Mouse (Mus musculus) bone marrow, adult 2 months (tissue): ENCODE measurements around the gene Cradd.

Experiments
- CTCF ChIP-seq: fragments of 200-500 bp; IDR thresholded peaks from 2 replicates; pipeline ENCODE4 v1.5.1; 2011; ENCODE audit warnings: low read length, control low read depth; ENCODE audit not compliant: control insufficient read depth, insufficient read depth
- POLR2A ChIP-seq: fragments of 200-500 bp; IDR thresholded peaks from 2 replicates; pipeline ENCODE4 v1.6.1; 2011; ENCODE audit warnings: low read depth, mild to moderate bottlenecking, control low read depth, low read length, borderline replicate concordance; ENCODE audit not compliant: control insufficient read depth

DNA sequence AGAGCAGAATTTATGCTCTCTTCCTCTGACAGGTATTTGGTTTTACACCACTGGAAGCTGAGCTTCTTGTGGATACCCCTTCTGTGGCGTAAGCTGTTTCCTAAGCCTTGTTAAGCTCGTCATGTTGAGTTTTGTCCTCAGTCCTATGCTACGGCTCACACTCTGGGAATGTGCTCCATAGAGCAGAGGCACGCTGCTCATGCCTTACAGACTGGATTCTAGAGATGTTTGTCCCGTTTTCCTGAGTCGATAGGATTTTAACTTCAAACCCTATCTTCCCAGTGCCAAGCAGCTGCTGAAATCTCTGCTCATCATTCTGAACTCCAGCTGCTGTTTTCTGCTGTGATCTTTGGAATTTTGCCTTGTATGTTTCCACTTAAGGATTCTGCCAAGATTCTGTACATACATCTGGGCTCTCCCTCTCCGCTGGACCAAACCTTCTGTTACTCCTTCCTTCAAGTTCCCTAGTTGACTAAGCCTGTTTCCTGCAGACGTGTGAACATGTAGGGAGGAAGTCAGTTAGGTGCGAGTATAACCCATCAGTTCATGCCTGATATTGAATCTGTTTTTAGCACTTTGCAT lies 164.2 kb downstream of the Cradd start:
- TF ChIP-seq CTCF (no peak), POLR2A (no peak)
